Mouse (Mus musculus): ENCODE measurements around the gene Nop58.

Nop58 gene

GRCm38 (mm10) chr1:59683926-59684818 is 599 bp upstream of the Nop58 start:
- H3K36me3 ChIP-seq (ENCODE audit: control insufficient read depth, insufficient read depth, low read length, poor library complexity, severe bottlenecking): no peaks in the 10 kb centered on the region

DNA sequence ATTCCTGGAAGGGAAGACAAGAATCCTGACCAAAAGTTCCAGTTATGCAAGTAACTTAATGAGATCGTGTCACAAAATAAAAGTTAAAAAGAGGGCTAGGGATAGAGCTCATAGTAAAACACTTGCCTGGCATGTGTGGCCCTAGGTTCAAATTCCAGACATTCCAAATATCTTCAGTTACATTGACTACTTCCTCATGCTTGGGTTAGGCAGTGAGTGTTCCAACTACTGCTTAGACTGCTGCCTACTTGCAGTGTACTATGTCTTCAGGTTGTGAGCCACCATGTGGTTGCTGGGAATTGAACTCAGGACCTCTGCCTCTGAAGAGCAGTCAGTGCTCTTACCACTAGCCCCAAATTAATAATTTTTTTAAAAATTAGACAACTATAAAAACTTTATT is 2.7 kb downstream of the Nop58 start:
- Histone ChIP-seq H3K36me3 (ENCODE audit: control insufficient read depth, insufficient read depth, low read length, poor library complexity, severe bottlenecking) (peaks cover 6% of the 10 kb centered on the region; the same call in 1 of the 2 replicates), H3K27me3 (ENCODE audit: control insufficient read depth, insufficient read depth, low read length, poor library complexity, severe bottlenecking) (no peaks in the 10 kb centered on the region)
- DNase-seq (ENCODE audit: low read depth, low spot score): no peak

More at GRCm38 (mm10) chr1:59683926-59684818, 599 bp upstream of the Nop58 start:
- peak; percentile 7 for DNase-seq (ENCODE audit: low read depth, low spot score)
- no peaks in the 10 kb centered on the region for H3K27me3 ChIP-seq (ENCODE audit: control insufficient read depth, insufficient read depth, low read length, poor library complexity, severe bottlenecking)

GRCm38 (mm10) chr1:59690467-59690866 is 5.7 kb downstream of the Nop58 start:
- Histone ChIP-seq H3K36me3 (ENCODE audit: control insufficient read depth, insufficient read depth, low read length, poor library complexity, severe bottlenecking) (peaks cover 13% of the 10 kb centered on the region; the same call in 1 of the 2 replicates), H3K27me3 (ENCODE audit: control insufficient read depth, insufficient read depth, low read length, poor library complexity, severe bottlenecking) (no peaks in the 10 kb centered on the region)
- peak; percentile 23 for DNase-seq (ENCODE audit: low read depth, low spot score)

DNA sequence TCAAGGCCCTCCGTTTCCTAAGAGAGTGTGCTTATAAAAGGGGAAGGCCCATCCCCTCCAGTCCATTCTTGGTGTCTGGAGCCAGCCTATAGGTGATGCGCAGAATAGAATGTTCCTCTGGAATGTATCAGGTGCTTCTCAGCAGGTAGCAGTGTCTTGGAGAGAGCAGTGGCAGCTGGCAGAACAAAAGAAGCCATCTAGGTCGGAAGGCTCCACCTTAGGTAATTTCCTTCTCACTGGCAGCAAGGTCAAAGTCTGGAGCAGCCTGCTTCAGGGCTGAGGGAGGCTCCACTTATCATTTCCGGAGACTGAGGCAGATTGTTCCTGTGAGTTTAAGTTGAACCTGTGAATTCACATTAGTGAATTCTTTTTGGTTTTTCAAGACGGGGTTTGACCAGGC is 13.0 kb downstream of the Nop58 start:
- H3K36me3 ChIP-seq (ENCODE audit: control insufficient read depth, insufficient read depth, low read length, poor library complexity, severe bottlenecking): peaks cover 19% of the 10 kb centered on the region

DNA sequence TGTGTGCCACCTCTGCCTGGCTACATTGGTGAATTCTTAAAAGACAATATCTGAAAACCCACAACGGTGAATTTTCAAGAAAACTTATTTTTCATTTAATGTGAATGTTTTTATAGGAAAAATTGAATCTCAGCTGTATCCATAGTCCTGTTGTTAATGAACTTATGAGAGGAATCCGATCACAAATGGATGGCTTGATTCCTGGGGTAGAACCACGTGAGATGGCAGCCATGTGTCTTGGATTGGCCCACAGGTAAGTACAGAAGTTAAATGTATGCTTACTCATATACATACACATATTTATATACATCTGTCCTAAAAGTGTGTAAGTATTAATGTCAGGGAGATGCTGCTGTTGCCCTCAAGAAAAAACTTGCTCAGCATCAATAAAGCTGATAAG is 13.4 kb downstream of the Nop58 start:
- no peak for DNase-seq (ENCODE audit: low read depth, low spot score)
- Histone ChIP-seq H3K36me3 (ENCODE audit: control insufficient read depth, insufficient read depth, low read length, poor library complexity, severe bottlenecking) (peaks cover 19% of the 10 kb centered on the region), H3K27me3 (ENCODE audit: control insufficient read depth, insufficient read depth, low read length, poor library complexity, severe bottlenecking) (no peaks in the 10 kb centered on the region)

More for the DNA sequence above, 13.0 kb downstream of the Nop58 start:
- no peaks in the 10 kb centered on the region for H3K27me3 ChIP-seq (ENCODE audit: control insufficient read depth, insufficient read depth, low read length, poor library complexity, severe bottlenecking)
- DNase-seq (ENCODE audit: low read depth, low spot score): no peak

GRCm38 (mm10) chr1:59701766-59702165 is 17.0 kb downstream of the Nop58 start:
- Histone ChIP-seq H3K27me3 (ENCODE audit: control insufficient read depth, insufficient read depth, low read length, poor library complexity, severe bottlenecking) (no peaks in the 10 kb centered on the region), H3K36me3 (ENCODE audit: control insufficient read depth, insufficient read depth, low read length, poor library complexity, severe bottlenecking) (peaks cover 19% of the 10 kb centered on the region)
- DNase-seq (ENCODE audit: low read depth, low spot score): no peak

DNA sequence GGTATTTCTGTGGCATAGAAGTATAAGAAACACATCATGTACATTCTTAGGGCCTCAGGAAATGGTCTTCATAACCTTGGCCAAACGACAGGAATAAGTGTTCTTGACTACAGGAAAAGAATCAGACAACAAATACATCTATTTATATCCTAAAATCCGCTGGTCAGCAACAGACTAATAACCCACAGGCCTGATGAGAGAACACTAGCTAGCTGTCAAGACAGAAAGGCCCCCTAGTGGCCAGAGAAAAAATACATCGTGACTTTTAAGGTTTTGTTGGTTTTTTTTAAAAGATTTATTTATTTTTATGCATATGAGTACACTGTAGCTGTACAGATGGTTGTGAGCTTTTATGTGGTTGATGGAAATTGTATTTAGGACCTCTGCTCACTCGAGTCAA is 35.1 kb downstream of the Nop58 start:
- DNase-seq (ENCODE audit: low read depth, low spot score): peak; percentile 51

DNA sequence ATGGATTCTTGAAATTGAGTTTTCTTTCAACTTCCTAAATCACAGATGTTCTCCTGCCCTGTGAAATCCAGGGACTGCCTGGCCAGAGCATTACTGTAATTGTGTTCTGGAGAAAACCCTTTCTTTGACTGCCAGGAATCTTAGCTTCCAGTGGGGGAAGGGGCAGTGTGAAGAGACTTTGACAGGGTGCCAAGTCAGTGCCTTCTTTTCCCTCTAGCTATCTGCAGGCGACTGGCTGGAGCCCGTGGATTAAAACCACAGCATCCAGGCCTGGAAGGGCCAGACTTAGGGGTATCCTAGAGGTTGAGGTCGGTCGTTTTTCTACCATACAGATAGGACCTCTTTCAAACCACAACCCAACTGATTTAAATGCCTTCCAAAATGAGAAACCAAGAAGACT is 40.9 kb downstream of the Nop58 start:
- DNase-seq (ENCODE audit: low read depth, low spot score): no peak

More for the DNA sequence above, 35.1 kb downstream of the Nop58 start:
- Histone ChIP-seq H3K36me3 (ENCODE audit: control insufficient read depth, insufficient read depth, low read length, poor library complexity, severe bottlenecking) (no peaks in the 10 kb centered on the region), H3K27me3 (ENCODE audit: control insufficient read depth, insufficient read depth, low read length, poor library complexity, severe bottlenecking) (no peaks in the 10 kb centered on the region)

DNA sequence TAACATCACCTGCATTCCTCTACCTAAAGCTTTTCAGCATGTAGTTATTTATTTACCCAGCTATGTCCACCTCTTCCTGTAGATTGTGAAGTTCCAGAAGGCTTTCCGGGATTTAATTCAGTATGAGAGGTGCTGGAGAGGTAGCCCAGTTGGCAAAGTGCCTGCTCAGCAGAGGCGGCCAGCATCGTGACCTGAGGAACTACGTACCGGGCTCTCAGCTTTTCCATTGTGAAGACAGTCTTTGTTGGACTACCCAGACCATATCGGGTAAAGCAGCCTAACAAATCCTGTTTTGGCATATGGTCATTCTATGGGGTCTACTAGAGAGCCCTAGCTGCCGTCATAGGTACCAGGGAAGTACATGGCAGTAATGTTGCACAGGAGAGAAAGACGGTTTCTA is 45.3 kb downstream of the Nop58 start:
- no peak for DNase-seq (ENCODE audit: low read depth, low spot score)
- Histone ChIP-seq H3K27me3 (ENCODE audit: control insufficient read depth, insufficient read depth, low read length, poor library complexity, severe bottlenecking) (no peaks in the 10 kb centered on the region), H3K36me3 (ENCODE audit: control insufficient read depth, insufficient read depth, low read length, poor library complexity, severe bottlenecking) (no peaks in the 10 kb centered on the region)

More for the DNA sequence above, 40.9 kb downstream of the Nop58 start:
- Histone ChIP-seq H3K27me3 (ENCODE audit: control insufficient read depth, insufficient read depth, low read length, poor library complexity, severe bottlenecking) (no peaks in the 10 kb centered on the region), H3K36me3 (ENCODE audit: control insufficient read depth, insufficient read depth, low read length, poor library complexity, severe bottlenecking) (no peaks in the 10 kb centered on the region)

DNA sequence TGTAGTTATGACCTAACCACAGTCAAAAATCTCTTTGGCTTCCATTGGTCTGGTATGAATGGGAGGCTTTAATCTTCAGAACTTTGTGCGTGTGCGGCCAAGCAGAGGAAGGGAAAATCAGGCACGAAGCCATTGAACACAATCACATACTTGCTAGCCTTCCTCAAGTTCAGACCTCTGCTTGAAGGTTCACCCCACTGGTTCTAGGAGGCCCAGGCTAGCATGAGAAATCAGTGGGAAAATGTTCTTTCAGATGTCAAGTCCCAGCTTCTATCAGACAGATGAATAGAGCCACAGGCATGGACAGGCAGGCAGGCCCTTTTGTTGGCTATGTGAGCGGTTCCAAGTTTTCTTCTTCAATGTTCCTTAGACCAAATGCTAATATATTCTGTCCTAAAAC is 46.0 kb downstream of the Nop58 start:
- Histone ChIP-seq H3K36me3 (ENCODE audit: control insufficient read depth, insufficient read depth, low read length, poor library complexity, severe bottlenecking) (no peaks in the 10 kb centered on the region), H3K27me3 (ENCODE audit: control insufficient read depth, insufficient read depth, low read length, poor library complexity, severe bottlenecking) (no peaks in the 10 kb centered on the region)
- no peak for DNase-seq (ENCODE audit: low read depth, low spot score)

- H3K27me3 ChIP-seq (ENCODE audit: control insufficient read depth, insufficient read depth, low read length, poor library complexity, severe bottlenecking): no peaks in the 10 kb centered on the region
- no peak for DNase-seq (ENCODE audit: low read depth, low spot score)
Measured at GRCm38 (mm10) chr1:59734076-59734475, 49.3 kb downstream of the Nop58 start.

GRCm38 (mm10) chr1:59738768-59739414 is 54.1 kb downstream of the Nop58 start:
- DNase-seq (ENCODE audit: low read depth, low spot score): no peak
- no peaks in the 10 kb centered on the region for H3K36me3 ChIP-seq (ENCODE audit: control insufficient read depth, insufficient read depth, low read length, poor library complexity, severe bottlenecking)
- no peaks in the 10 kb centered on the region for H3K27me3 ChIP-seq (ENCODE audit: control insufficient read depth, insufficient read depth, low read length, poor library complexity, severe bottlenecking)

More at GRCm38 (mm10) chr1:59734076-59734475, 49.3 kb downstream of the Nop58 start:
- no peaks in the 10 kb centered on the region for H3K36me3 ChIP-seq (ENCODE audit: control insufficient read depth, insufficient read depth, low read length, poor library complexity, severe bottlenecking)

- no peak for DNase-seq (ENCODE audit: low read depth, low spot score)
- no peaks in the 10 kb centered on the region for H3K36me3 ChIP-seq (ENCODE audit: control insufficient read depth, insufficient read depth, low read length, poor library complexity, severe bottlenecking)
Measured at GRCm38 (mm10) chr1:59739577-59740354, 55.0 kb downstream of the Nop58 start.

DNA sequence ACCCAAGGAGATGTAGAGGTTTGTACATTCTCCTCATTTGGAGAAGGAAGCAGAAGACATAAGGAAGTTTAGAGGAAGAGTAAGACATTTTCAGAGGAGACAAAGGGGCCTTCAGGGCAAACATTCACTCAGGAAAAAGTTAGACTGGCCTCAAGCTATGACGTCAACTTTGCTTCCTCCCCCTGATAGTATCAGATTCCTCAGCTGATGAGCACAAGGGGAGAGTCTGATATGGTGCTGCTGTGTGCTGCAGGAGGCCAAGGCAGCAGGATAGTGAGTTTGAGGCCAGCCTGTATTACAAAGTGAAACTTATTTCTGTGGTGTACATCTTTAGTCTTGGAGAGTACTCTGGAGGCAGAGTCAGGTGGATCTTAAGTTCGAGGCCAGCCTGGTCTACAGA is 64.3 kb downstream of the Nop58 start:
- Histone ChIP-seq H3K27me3 (ENCODE audit: control insufficient read depth, insufficient read depth, low read length, poor library complexity, severe bottlenecking) (no peaks in the 10 kb centered on the region), H3K36me3 (ENCODE audit: control insufficient read depth, insufficient read depth, low read length, poor library complexity, severe bottlenecking) (no peaks in the 10 kb centered on the region)
- no peak for DNase-seq (ENCODE audit: low read depth, low spot score)

More at GRCm38 (mm10) chr1:59739577-59740354, 55.0 kb downstream of the Nop58 start:
- no peaks in the 10 kb centered on the region for H3K27me3 ChIP-seq (ENCODE audit: control insufficient read depth, insufficient read depth, low read length, poor library complexity, severe bottlenecking)

Measured in splenic B cell, adult 2 months (primary cell).